Mouse (Mus musculus) monocyte, adult 5-6 weeks (primary cell): Measurements from ENCODE around the gene Trim54. TPM values are rescaled to one million over a fixed set of nuclear protein-coding genes. Genes with fewer than 3 reads are reported as not detected.

Experiments used
- ATAC-seq: fragments of 153-309, 156-312 bp; replicated peaks from 2 replicates; pipeline ENCODE4 v1.8.0; 2017; ENCODE audit warnings: mild to moderate bottlenecking; ENCODE audit not compliant: low TSS enrichment, insufficient number of reproducible peaks, severe bottlenecking, poor library complexity, low FRiP score
- total RNA-seq: library from RNA; stranded (forward); fragments of 200-1000, 200-491, 200-594 nt; gene quantifications from 3 replicates; pipeline ENCODE4 v1.2.3, GENCODE M21; 2017

Trim54 gene
- total RNA-seq, 1 experiment from 2014 or later: not detected

GRCm38 (mm10) chr5:31162462-31162861, 46.0 kb downstream of the Trim54 start:
- no peak for ATAC-seq

GRCm38 (mm10) chr5:31164878-31165277, 48.4 kb downstream of the Trim54 start:
- no peak for ATAC-seq

GRCm38 (mm10) chr5:31168630-31169029, 52.1 kb downstream of the Trim54 start:
- no peak for ATAC-seq

GRCm38 (mm10) chr5:31179301-31179765, 62.8 kb downstream of the Trim54 start:
- ATAC-seq: peak; percentile 38

- ATAC-seq: peak; percentile 89
These were observed 63.5 kb downstream of the Trim54 start, which contains the start of the genes Gm29609 and Gtf3c2 for GRCm38 (mm10) chr5:31179766-31180630. Gm29609 (minus strand) TSS chr5:31179911. Gtf3c2 (minus strand) TSS chr5:31180144.

GRCm38 (mm10) chr5:31181183-31181770, 64.8 kb downstream of the Trim54 start:
- ATAC-seq: no peak

- ATAC-seq: no peak
These were observed 67.2 kb downstream of the Trim54 start for GRCm38 (mm10) chr5:31183678-31184077.

Other genes with a start within 250 kb of the Trim54 start
- 10.4 to 21.4 TPM (median 10.8 TPM) in 3 replicates for gene Tmem214, start 248.7 kb upstream of the Trim54 start, total RNA-seq
- gene Agbl5, start 228.0 kb upstream of the Trim54 start, total RNA-seq: 3.8 to 7.1 TPM (median 4.3 TPM) in 3 replicates
- 129 to 177 TPM (median 134 TPM) in 3 replicates for gene Ost4, start 208.9 kb upstream of the Trim54 start, total RNA-seq
- 15.1 to 25.3 TPM (median 22.0 TPM) in 3 replicates for gene Emilin1, start 203.3 kb upstream of the Trim54 start, total RNA-seq
- 26.4 to 32.2 TPM (median 29.8 TPM) in 3 replicates for gene Khk, start 195.3 kb upstream of the Trim54 start, total RNA-seq
- gene Cgref1, start 171.1 kb upstream of the Trim54 start, total RNA-seq: not detected in 3 replicates
- 117 to 146 TPM (median 144 TPM) in 3 replicates for gene Preb, start 156.4 kb upstream of the Trim54 start, total RNA-seq
- gene Tcf23, start 148.1 kb upstream of the Trim54 start, total RNA-seq: 0.10 TPM in 1 of 3 replicates, not detected in the others
- 44.7 to 61.4 TPM (median 49.9 TPM) in 3 replicates for gene Atraid, start 68.4 kb upstream of the Trim54 start, total RNA-seq
- 0.38 to 3.7 TPM (median 3.0 TPM) in 3 replicates for gene Slc5a6, start 67.8 kb upstream of the Trim54 start, total RNA-seq
- 4.8 to 18.4 TPM (median 9.6 TPM) in 3 replicates for gene Cad, start 61.9 kb upstream of the Trim54 start, total RNA-seq
- gene Dnajc5g, start 10.4 kb upstream of the Trim54 start, total RNA-seq: not detected in 3 replicates
- gene Slc30a3, start 8.5 kb upstream of the Trim54 start, total RNA-seq: not detected in 3 replicates
- not detected in 3 replicates for gene Ucn, start 22.1 kb downstream of the Trim54 start, total RNA-seq
- gene Mpv17, start 37.5 kb downstream of the Trim54 start, total RNA-seq: 22.5 to 37.8 TPM (median 35.8 TPM) in 3 replicates
- gene Gm29609, start 63.2 kb downstream of the Trim54 start, total RNA-seq: 1.4 to 2.5 TPM (median 2.2 TPM) in 3 replicates
- 42.4 to 80.2 TPM (median 50.2 TPM) in 3 replicates for gene Gtf3c2, start 63.4 kb downstream of the Trim54 start, total RNA-seq
- 59.3 to 91.8 TPM (median 80.9 TPM) in 3 replicates for gene Snx17, start 76.5 kb downstream of the Trim54 start, total RNA-seq
- 12.1 to 24.5 TPM (median 22.7 TPM) in 3 replicates for gene Eif2b4, start 76.7 kb downstream of the Trim54 start, total RNA-seq
- 13.8 to 18.5 TPM (median 16.0 TPM) in 3 replicates for gene Zfp513, start 85.6 kb downstream of the Trim54 start, total RNA-seq
- 124 to 184 TPM (median 154 TPM) in 3 replicates for gene Ppm1g, start 104.0 kb downstream of the Trim54 start, total RNA-seq
- 322 to 390 TPM (median 323 TPM) in 3 replicates for gene Nrbp1, start 124.2 kb downstream of the Trim54 start, total RNA-seq
- not detected in 3 replicates for gene Gm9970, start 124.5 kb downstream of the Trim54 start, total RNA-seq
- 2.5 to 14.9 TPM (median 12.9 TPM) in 3 replicates for gene Krtcap3, start 135.0 kb downstream of the Trim54 start, total RNA-seq
- 18.6 to 39.4 TPM (median 21.2 TPM) in 3 replicates for gene Ift172, start 174.4 kb downstream of the Trim54 start, total RNA-seq
- gene Fndc4, start 179.4 kb downstream of the Trim54 start, total RNA-seq: 2.0 to 10.6 TPM (median 2.2 TPM) in 3 replicates
- gene Gckr, start 180.7 kb downstream of the Trim54 start, total RNA-seq: not detected in 3 replicates